Comparison of ENCODE assay signal across 13 mouse cellular contexts in the genomic region with DNA sequence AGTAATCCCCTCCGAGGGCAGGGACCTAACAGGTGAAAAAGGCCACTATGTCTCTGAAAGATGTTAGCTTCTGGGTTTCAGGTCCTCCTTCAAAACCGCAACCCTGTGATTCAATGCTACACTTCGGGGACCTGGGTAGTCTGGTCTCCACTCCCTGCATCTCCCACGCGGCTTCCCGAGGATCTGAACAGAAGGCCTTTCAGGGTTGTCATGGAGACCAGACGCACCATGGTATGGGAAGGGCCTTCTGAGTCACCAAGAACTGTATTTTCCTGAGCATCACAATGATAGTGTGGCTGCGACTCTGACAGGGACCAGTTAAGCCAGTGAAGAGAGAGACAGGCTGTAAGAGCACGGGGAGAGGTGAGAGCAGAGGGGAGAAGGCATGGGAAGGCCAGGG.
DNase-seq lines count a peak whose midpoint lies in the region; ATAC-seq lines count a peak whose summit lies in the region.
"Had no signal": no experiment of that assay in that cellular context is flagged by ENCODE, and none has a peak within 500 bp of the region (broad histone marks: within the 10 kb centered on the region; RNA-seq: fewer than 3 reads in every experiment).

No protein-coding gene starts in this region.

- no peak overlapping the region for H3K4me3 ChIP-seq in midbrain, embryonic 15.5 days
- H3K4me3 ChIP-seq in heart, embryonic 10.5 days = no peak overlapping the region
- H3K4me3 ChIP-seq: neural tube, embryonic 12.5 days had no signal

- no peaks in the 10 kb centered on the region for H3K36me3 ChIP-seq in midbrain, embryonic 15.5 days (replicated peaks)
- no peaks in the 10 kb centered on the region for H3K36me3 ChIP-seq in heart, embryonic 10.5 days
- H3K36me3 ChIP-seq: neural tube, embryonic 12.5 days had no signal

- 24% methylated on average over 9 of the region's 9 CpGs for WGBS in midbrain, embryonic 15.5 days
- 65% methylated on average over 9 of the region's 9 CpGs for WGBS in heart, embryonic 10.5 days

- H3K4me1 ChIP-seq in midbrain, embryonic 15.5 days = peaks cover 53% of the 10 kb centered on the region
- peaks cover 14% of the 10 kb centered on the region for H3K4me1 ChIP-seq in heart, embryonic 10.5 days

- H3K9me3 ChIP-seq in midbrain, embryonic 15.5 days = no peaks in the 10 kb centered on the region
- no peaks in the 10 kb centered on the region for H3K9me3 ChIP-seq in heart, embryonic 10.5 days
- H3K9me3 ChIP-seq: neural tube, embryonic 12.5 days had no signal

- peak overlapping the region; percentile 39; the same call in 1 of the 2 replicates for H3K27ac ChIP-seq in midbrain, embryonic 15.5 days
- H3K27ac ChIP-seq in heart, embryonic 10.5 days = no peak overlapping the region
- H3K27ac ChIP-seq: liver, embryonic 14.5 days; neural tube, embryonic 12.5 days had no signal

- no peak for ATAC-seq in cerebellum, adult (ENCODE audit: insufficient number of reproducible peaks, low FRiP score, low TSS enrichment)
- ATAC-seq in midbrain, embryonic 15.5 days (replicated peaks) = peak; percentile 11
- ATAC-seq: inflammation-experienced regulatory T-cells, adult 6 months had no signal

- H3K27me3 ChIP-seq in midbrain, embryonic 15.5 days (replicated peaks) = no peaks in the 10 kb centered on the region
- H3K27me3 ChIP-seq in heart, embryonic 10.5 days (ENCODE audit: insufficient read depth, poor library complexity, severe bottlenecking) = 0 out of 2 replicates have a peak, but pooled peaks cover 4% of the 10 kb centered on the region
- H3K27me3 ChIP-seq: neural tube, embryonic 12.5 days had no signal

- no peak overlapping the region for H3K4me2 ChIP-seq in midbrain, embryonic 15.5 days
- H3K4me2 ChIP-seq: heart, embryonic 11.5 days; neural tube, embryonic 12.5 days had no signal

- no peak overlapping the region for H3K9ac ChIP-seq in midbrain, embryonic 15.5 days
- H3K9ac ChIP-seq: liver, embryonic 14.5 days; neural tube, embryonic 12.5 days had no signal

- peak; percentile 50 to 60 for DNase-seq in cerebellum, postnatal 25 days
- peak; percentile 95 for DNase-seq in brain, adult 2 months (ENCODE audit: low read depth, low spot score)
- DNase-seq in layer of hippocampus, adult 9-11 months = peak; percentile 87
- DNase-seq in gastrocnemius, postnatal 4 days (ENCODE audit: low spot score in 2 of 2) = no peak
- no peak for DNase-seq in ovary, postnatal 36 days (ENCODE audit: low spot score)
- DNase-seq in heart, embryonic 10.5 days (ENCODE audit: low spot score) = no peak
- DNase-seq: thymus, adult 18-20 months had no signal

Comparison
In these comparisons a context has a peak if more than half of its experiments do, and no peak if none do; other contexts are left out.
1. DNase-seq: peak in cerebellum, postnatal 25 days (2 of 2), brain, adult 2 months (single experiment) and layer of hippocampus, adult 9-11 months (single experiment); none in gastrocnemius, postnatal 4 days (0 of 2), ovary, postnatal 36 days (single experiment) and heart, embryonic 10.5 days (single experiment).